Mouse (Mus musculus) lung, adult 2 months (tissue): ENCODE results near the gene Plekhh1. TPM values are rescaled to one million over a fixed set of nuclear protein-coding genes. Genes with fewer than 3 reads are reported as not detected.

Experiments used
- DNase-seq: peaks from one replicate; pipeline ENCODE4 v3.0.0; 2022
- H3K4me1 ChIP-seq: fragments of 200-500 bp; 2 replicates; pipeline ENCODE4 v1.6.1; 2011; ENCODE audit warnings: low read length; ENCODE audit not compliant: control insufficient read depth, insufficient read depth
- H3K4me3 ChIP-seq: fragments of 200-500 bp; replicated peaks from 2 replicates; pipeline ENCODE3; 2011; ENCODE audit warnings: low read depth, mild to moderate bottlenecking, control low read depth, low read length; ENCODE audit errors: extremely low read depth
- CTCF ChIP-seq: fragments of 200-500 bp; IDR thresholded peaks from 2 replicates; pipeline ENCODE4 v1.5.1; 2011; ENCODE audit warnings: mild to moderate bottlenecking, low read length, control low read depth; ENCODE audit not compliant: insufficient read depth
- POLR2A ChIP-seq: fragments of 200-500 bp; IDR thresholded peaks from 2 replicates; pipeline ENCODE4 v1.6.1; 2011; ENCODE audit warnings: low read depth, mild to moderate bottlenecking, control low read depth, low read length, borderline replicate concordance; ENCODE audit errors: extremely low read depth
- WGBS: fragments of 180-500 bp; shearing (Covaris S2); methylation state at CpG from one replicate; pipeline ENCODE4 v1.1.7; 2018; 5-methylcytosine and 5-hydroxymethylcytosine counted together
- polyA plus RNA-seq: library from polyadenylated mRNA; depleted of rRNA; stranded (reverse); fragments of >200 nt; gene quantifications from 2 replicates; pipeline ENCODE4 v1.2.3, GENCODE M21; 2012

The Plekhh1 gene
- polyA plus RNA-seq, 1 experiment: 8.9 TPM

GRCm38 (mm10) chr12:79066431-79066830 is 37.5 kb downstream of the Plekhh1 start:
- TF ChIP-seq CTCF (no peak), POLR2A (no peak)
- no peak for DNase-seq
- WGBS: 65% methylated on average over 9 of the region's 9 CpGs
- Histone ChIP-seq H3K4me1 (no peaks in the 10 kb centered on the region), H3K4me3 (no peak overlapping the region)

DNA sequence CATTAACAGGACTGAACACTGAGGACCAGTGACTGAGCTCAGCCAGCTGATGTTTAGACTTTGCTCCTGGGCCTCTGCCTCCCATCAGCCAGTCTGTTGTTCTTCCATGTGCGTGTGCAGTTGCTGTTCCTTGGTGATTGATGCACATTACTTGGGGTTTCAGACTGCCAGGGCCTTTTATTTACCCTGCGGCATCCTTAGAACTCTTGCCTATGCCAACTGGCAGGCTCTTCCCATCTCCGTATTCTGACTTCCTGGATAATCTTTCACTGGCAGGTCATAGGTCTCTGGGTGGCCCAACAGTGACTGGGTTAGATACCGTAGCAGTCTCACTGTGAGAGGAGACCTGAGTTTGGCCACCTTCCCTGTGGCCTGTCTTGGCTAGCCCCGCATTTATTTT is 38.6 kb downstream of the Plekhh1 start:
- TF ChIP-seq POLR2A: no peak
- TF ChIP-seq CTCF: no peak
- 67% methylated on average over 5 of the region's 5 CpGs for WGBS
- Histone ChIP-seq H3K4me3 (no peak overlapping the region), H3K4me1 (no peaks in the 10 kb centered on the region)
- DNase-seq: no peak

- WGBS: 94% methylated on average over 11 of the region's 11 CpGs
- Histone ChIP-seq H3K4me3 (no peak overlapping the region), H3K4me1 (no peaks in the 10 kb centered on the region)
- no peak for TF ChIP-seq CTCF
- no peak for TF ChIP-seq POLR2A
- no peak for DNase-seq
These were observed 39.3 kb downstream of the Plekhh1 start for GRCm38 (mm10) chr12:79068306-79068705.

GRCm38 (mm10) chr12:79069187-79069608 is 40.2 kb downstream of the Plekhh1 start:
- Histone ChIP-seq H3K4me3 (no peak overlapping the region), H3K4me1 (no peaks in the 10 kb centered on the region)
- DNase-seq: no peak
- TF ChIP-seq POLR2A (no peak), CTCF (no peak)
- 90% methylated on average over 6 of the region's 6 CpGs for WGBS

GRCm38 (mm10) chr12:79069916-79070315 is 41.0 kb downstream of the Plekhh1 start:
- Histone ChIP-seq H3K4me1 (no peaks in the 10 kb centered on the region), H3K4me3 (no peak overlapping the region)
- no peak for DNase-seq
- no peak for TF ChIP-seq CTCF
- no peak for TF ChIP-seq POLR2A
- WGBS: 82% methylated on average over 6 of the region's 6 CpGs

GRCm38 (mm10) chr12:79070736-79071333 is 41.9 kb downstream of the Plekhh1 start:
- no peak for DNase-seq
- no peak overlapping the region for H3K4me3 ChIP-seq
- H3K4me1 ChIP-seq: no peaks in the 10 kb centered on the region
- TF ChIP-seq CTCF: no peak
- TF ChIP-seq POLR2A: no peak
- WGBS: 72% methylated on average over 9 of the region's 9 CpGs

DNA sequence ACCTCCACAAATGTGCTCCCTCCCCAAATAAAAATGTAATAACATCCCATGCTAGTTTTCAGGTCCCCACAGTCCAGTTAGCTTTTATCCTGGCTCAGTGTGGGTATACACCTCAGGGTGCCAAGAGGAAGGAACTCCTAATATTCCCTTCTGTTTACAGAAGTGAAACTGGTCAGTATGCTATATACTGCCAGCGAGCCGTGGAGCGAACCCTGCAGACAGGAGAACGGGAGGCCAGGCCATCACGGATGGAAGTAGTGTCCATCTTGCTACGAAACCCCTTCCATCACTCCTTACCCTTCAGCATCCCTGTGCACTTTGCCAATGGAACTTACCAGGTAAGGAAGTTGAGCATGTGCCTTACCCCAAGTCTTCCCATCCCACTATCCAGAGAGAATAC is 43.6 kb downstream of the Plekhh1 start:
- H3K4me1 ChIP-seq: no peaks in the 10 kb centered on the region
- no peak for DNase-seq
- WGBS: 76% methylated on average over 6 of the region's 6 CpGs
- TF ChIP-seq POLR2A (no peak), CTCF (no peak)
- H3K4me3 ChIP-seq: no peak overlapping the region

- no peak for DNase-seq
- TF ChIP-seq CTCF (no peak), POLR2A (no peak)
- no peaks in the 10 kb centered on the region for H3K4me1 ChIP-seq
- H3K4me3 ChIP-seq: no peak overlapping the region
- 84% methylated on average over 6 of the region's 6 CpGs for WGBS
These were observed 44.4 kb downstream of the Plekhh1 start for GRCm38 (mm10) chr12:79073362-79073761.

- peak within 1 kb of the TSS; percentile 93 for H3K4me3 ChIP-seq
- peak; percentile 78 for DNase-seq
- no peak for TF ChIP-seq CTCF
- TF ChIP-seq POLR2A: peak; percentile 55; the same call in 1 of the 2 replicates
- WGBS: under 1% methylated on average over 53 of the region's 53 CpGs
- no peaks in the 10 kb centered on the region; the same call in 1 of the 2 replicates for H3K4me1 ChIP-seq
These were observed 60.3 kb downstream of the Plekhh1 start, which contains the start of gene Pigh for GRCm38 (mm10) chr12:79089182-79089812. Gene Pigh (minus strand): TSS chr12:79089651.

- WGBS: 13% methylated on average over 4 of the region's 4 CpGs
- DNase-seq: peak; percentile 69
- Histone ChIP-seq H3K4me3 (no peak overlapping the region), H3K4me1 (no peaks in the 10 kb centered on the region; the same call in 1 of the 2 replicates)
- peak; percentile 83 for TF ChIP-seq CTCF
- no peak for TF ChIP-seq POLR2A
These were observed 63.6 kb downstream of the Plekhh1 start for GRCm38 (mm10) chr12:79092569-79092968.
